Mouse (Mus musculus): ENCODE measurements around the gene Sik3.

DNA sequence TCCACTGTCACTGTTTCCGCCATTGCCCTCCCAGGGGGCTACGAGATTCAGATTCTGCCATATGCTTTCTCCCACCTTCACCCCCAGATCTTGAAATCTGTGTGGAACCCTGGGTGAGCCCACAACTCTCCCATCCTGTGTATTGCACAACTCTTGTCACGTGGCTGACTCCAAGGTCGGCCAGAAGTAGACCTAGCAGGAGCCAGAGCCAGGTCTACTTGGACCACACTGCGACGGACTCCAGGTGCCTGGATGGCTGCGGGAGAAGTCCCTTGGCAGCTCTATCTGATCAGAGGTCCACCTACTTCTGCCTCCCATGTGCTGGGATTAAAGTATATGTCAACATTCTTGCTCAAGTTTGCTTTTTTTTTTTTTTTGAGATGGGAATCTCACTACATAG lies 248.5 kb downstream of the Sik3 start:
- TF ChIP-seq POLR2A (IDR thresholded peaks at IDR 0.05; ENCODE audit: insufficient read length, low read depth) (no peak), E2F4 (IDR thresholded peaks at IDR 0.05; ENCODE audit: insufficient read depth) (no peak), USF1 (IDR thresholded peaks at IDR 0.05; ENCODE audit: low read depth) (no peak)
